Mouse (Mus musculus): ENCODE measurements around the gene Ccp110. TPM values are rescaled to one million over a fixed set of nuclear protein-coding genes. Genes with fewer than 3 reads are reported as not detected.

Gene Ccp110
- total and polyA plus RNA-seq, 3 experiments, result 10.6 to 16.3 (median 13.4) TPM

DNA sequence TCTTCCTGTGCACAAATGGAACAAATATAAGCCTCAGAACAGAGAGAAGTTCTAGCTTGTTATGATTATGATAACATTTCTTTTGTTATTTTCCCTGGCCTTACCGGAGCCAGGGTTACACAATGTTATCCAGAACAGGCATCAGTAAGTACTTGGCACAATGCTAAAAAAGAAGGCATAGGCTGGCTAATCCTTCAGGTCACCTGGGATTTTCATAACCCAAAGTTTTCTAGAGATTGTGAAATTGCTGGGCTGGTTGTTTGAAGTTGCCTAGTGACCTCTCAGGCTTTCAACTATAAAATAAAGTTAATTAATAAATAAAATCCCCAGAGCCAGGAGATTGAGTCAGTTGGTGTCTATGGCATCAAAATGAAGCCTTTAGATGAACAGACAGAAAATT lies 2.5 kb downstream of the Ccp110 start:
- TF ChIP-seq RCOR1 (conservative IDR thresholded peaks at IDR 0.05; ENCODE audit: low read depth, low read length), result no peak
- no peak for TF ChIP-seq HCFC1 (IDR thresholded peaks at IDR 0.05; ENCODE audit: low read depth, low read length)
- TF ChIP-seq UBTF (IDR thresholded peaks at IDR 0.05; ENCODE audit: low read depth, low read length), result no peak
- TF ChIP-seq SIN3A (IDR thresholded peaks at IDR 0.05; ENCODE audit: low read length), result no peak
- TF ChIP-seq POLR2A (IDR thresholded peaks at IDR 0.05; ENCODE audit: low read depth, low read length), result no peak
- no peak overlapping the region for H3K9ac ChIP-seq (ENCODE audit: insufficient read depth, low read depth)
- H3K27me3 ChIP-seq (replicated peaks), result no peaks in the 10 kb centered on the region
- in situ Hi-C loops (cut with MboI; ENCODE audit: low pct_ligation_motif_present, low pct_unique_long_range_greater_than_20kb, low sequenced_read_pairs), result no loop called here
- H3K36me3 ChIP-seq (replicated peaks in 1 of 2; ENCODE audit: control insufficient read depth in 1 of 2, insufficient read depth in 1 of 2, low read length in 1 of 2), result peaks cover 24 to 37% of the 10 kb centered on the region in 2 experiments
- H3K27ac ChIP-seq (ENCODE audit: insufficient read depth, low read depth), result no peak overlapping the region
- no peaks in the 10 kb centered on the region for H3K9me3 ChIP-seq (replicated peaks; ENCODE audit: low read length)
- no peak overlapping the region for H3K4me3 ChIP-seq (replicated peaks in 1 of 3; ENCODE audit: low read depth in 2 of 3, low read length in 2 of 3, poor library complexity in 1 of 3)
- DNase-seq (ENCODE audit: extremely low read depth), result no peak
- no peak overlapping the region for H3K4me2 ChIP-seq (ENCODE audit: insufficient read depth, low read depth, poor library complexity, severe bottlenecking)
- peaks cover 7 to 18% of the 10 kb centered on the region in 2 experiments; a peak in 3 of 4 replicates for H3K4me1 ChIP-seq (ENCODE audit: control insufficient read depth in 1 of 2, insufficient read depth in 2 of 2)
- dilution Hi-C loops (cut with MboI; ENCODE audit: extremely low pct_ligation_motif_present, extremely low pct_unique_long_range_greater_than_20kb, low sequenced_read_pairs), result no loop called here
- peaks cover 2% of the 10 kb centered on the region; the same call in 1 of the 2 replicates for H3K79me2 ChIP-seq (replicated peaks; ENCODE audit: control insufficient read depth, extremely low read depth, insufficient read depth, poor library complexity, severe bottlenecking)

DNA sequence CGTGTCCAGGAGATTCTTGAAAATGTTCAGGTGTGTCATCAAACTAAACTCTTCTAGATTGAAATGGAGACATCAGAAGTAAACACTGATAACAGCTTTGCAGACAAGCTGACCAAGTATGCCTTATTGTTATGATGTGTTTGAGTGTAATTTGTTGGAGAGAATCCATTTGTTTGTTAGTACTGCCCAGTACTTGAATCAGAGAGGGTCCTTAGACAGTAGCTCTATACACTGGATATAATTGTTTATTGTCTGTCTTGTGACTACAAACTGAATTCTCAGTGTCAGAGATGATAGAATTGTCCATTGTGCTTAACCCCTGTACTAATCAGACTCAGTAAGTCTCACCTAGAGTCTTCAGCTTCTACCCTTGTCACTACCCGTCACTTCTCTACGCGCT lies 5.7 kb downstream of the Ccp110 start:
- no peak overlapping the region for H3K9ac ChIP-seq (ENCODE audit: insufficient read depth, low read depth)
- no peaks in the 10 kb centered on the region for H3K9me3 ChIP-seq (replicated peaks; ENCODE audit: low read length)
- no peak overlapping the region for H3K4me2 ChIP-seq (ENCODE audit: insufficient read depth, low read depth, poor library complexity, severe bottlenecking)
- dilution Hi-C loops (cut with MboI; ENCODE audit: extremely low pct_ligation_motif_present, extremely low pct_unique_long_range_greater_than_20kb, low sequenced_read_pairs) (no loop called here), in situ Hi-C loops (cut with MboI; ENCODE audit: low pct_ligation_motif_present, low pct_unique_long_range_greater_than_20kb, low sequenced_read_pairs) (no loop called here)
- DNase-seq (ENCODE audit: extremely low read depth), result no peak
- no peak overlapping the region for H3K4me3 ChIP-seq (replicated peaks in 1 of 3; ENCODE audit: low read depth in 2 of 3, low read length in 2 of 3, poor library complexity in 1 of 3)
- TF ChIP-seq RCOR1 (conservative IDR thresholded peaks at IDR 0.05; ENCODE audit: low read depth, low read length) (no peak), BHLHE40 (IDR thresholded peaks at IDR 0.05; ENCODE audit: low read depth, low read length) (no peak), ZC3H11A (IDR thresholded peaks at IDR 0.05; ENCODE audit: low read depth, low read length) (no peak), CHD1 (IDR thresholded peaks at IDR 0.05; ENCODE audit: low read depth, low read length) (no peak), USF1 (IDR thresholded peaks at IDR 0.05; ENCODE audit: low read depth, low read length) (no peak), ELF1 (IDR thresholded peaks at IDR 0.05; ENCODE audit: low read depth, low read length) (no peak)
- peaks cover 7 to 9% of the 10 kb centered on the region in 2 experiments; a peak in 3 of 4 replicates for H3K4me1 ChIP-seq (ENCODE audit: control insufficient read depth in 1 of 2, insufficient read depth in 2 of 2)
- H3K27ac ChIP-seq (ENCODE audit: insufficient read depth, low read depth), result no peak overlapping the region
- no peaks in the 10 kb centered on the region for H3K27me3 ChIP-seq (replicated peaks)
- peaks cover 2% of the 10 kb centered on the region; the same call in 1 of the 2 replicates for H3K79me2 ChIP-seq (replicated peaks; ENCODE audit: control insufficient read depth, extremely low read depth, insufficient read depth, poor library complexity, severe bottlenecking)
- peaks cover 40 to 61% of the 10 kb centered on the region in 2 experiments for H3K36me3 ChIP-seq (replicated peaks in 1 of 2; ENCODE audit: control insufficient read depth in 1 of 2, insufficient read depth in 1 of 2, low read length in 1 of 2)

DNA sequence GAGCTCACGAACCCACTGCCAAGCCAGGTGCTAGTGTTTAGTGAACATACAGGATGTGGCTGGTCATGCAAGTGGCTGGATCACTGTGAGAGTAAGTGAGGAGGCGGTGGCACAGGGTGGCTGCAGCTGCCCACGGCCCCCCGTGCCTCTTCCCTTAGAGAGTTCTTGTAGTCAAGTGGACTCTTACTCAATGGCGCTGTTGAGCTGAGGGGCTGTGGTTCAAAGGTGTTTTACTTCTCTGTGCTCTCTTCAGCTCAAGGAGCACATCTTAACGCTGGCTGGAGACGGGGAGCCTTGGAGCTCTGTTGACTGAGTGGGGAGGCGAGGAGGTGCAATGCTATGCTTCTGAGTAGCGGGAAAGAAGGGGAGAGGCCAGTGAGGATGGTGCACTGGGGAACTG lies 11.6 kb downstream of the Ccp110 start:
- no peak for TF ChIP-seq MAX (IDR thresholded peaks at IDR 0.05; ENCODE audit: low read length)
- no peak for TF ChIP-seq USF1 (IDR thresholded peaks at IDR 0.05; ENCODE audit: low read depth, low read length)
- TF ChIP-seq TBP (conservative IDR thresholded peaks at IDR 0.05; ENCODE audit: low read depth, low read length), result no peak
- TF ChIP-seq CHD1 (IDR thresholded peaks at IDR 0.05; ENCODE audit: low read depth, low read length), result no peak
- no peak for TF ChIP-seq GABPA (IDR thresholded peaks at IDR 0.05; ENCODE audit: insufficient replicate concordance, low read depth, low read length)
- TF ChIP-seq USF2 (conservative IDR thresholded peaks at IDR 0.05; ENCODE audit: low read depth, low read length), result no peak
- no peak for TF ChIP-seq CHD2 (IDR thresholded peaks at IDR 0.05; ENCODE audit: low read length)
- no peak for TF ChIP-seq RCOR1 (conservative IDR thresholded peaks at IDR 0.05; ENCODE audit: low read depth, low read length)
- no peak for TF ChIP-seq EP300 (IDR thresholded peaks at IDR 0.05; ENCODE audit: low read length)
- TF ChIP-seq ZNF384 (IDR thresholded peaks at IDR 0.05; ENCODE audit: low read depth, low read length), result no peak
- no peak for TF ChIP-seq E2F4 (IDR thresholded peaks at IDR 0.05; ENCODE audit: insufficient replicate concordance, low read depth, low read length)
- TF ChIP-seq CTCF (conservative IDR thresholded peaks at IDR 0.05 in 1 of 2, IDR thresholded peaks at IDR 0.05 in 1 of 2; ENCODE audit: low read depth in 2 of 2, low read length in 2 of 2), result no peak
- TF ChIP-seq ZC3H11A (IDR thresholded peaks at IDR 0.05; ENCODE audit: low read depth, low read length), result no peak
- no peak for TF ChIP-seq POLR2A (IDR thresholded peaks at IDR 0.05; ENCODE audit: low read depth, low read length)
- TF ChIP-seq JUND (conservative IDR thresholded peaks at IDR 0.05; ENCODE audit: low read depth, low read length), result no peak
- in situ Hi-C loops (cut with MboI; ENCODE audit: low pct_ligation_motif_present, low pct_unique_long_range_greater_than_20kb, low sequenced_read_pairs) (no loop called here), dilution Hi-C loops (cut with MboI; ENCODE audit: extremely low pct_ligation_motif_present, extremely low pct_unique_long_range_greater_than_20kb, low sequenced_read_pairs) (no loop called here)
- DNase-seq (ENCODE audit: extremely low read depth), result no peak
- H3K36me3 ChIP-seq (replicated peaks in 1 of 2; ENCODE audit: control insufficient read depth in 1 of 2, insufficient read depth in 1 of 2, low read length in 1 of 2), result peaks cover 57 to 82% of the 10 kb centered on the region in 2 experiments
- no peak overlapping the region for H3K4me2 ChIP-seq (ENCODE audit: insufficient read depth, low read depth, poor library complexity, severe bottlenecking)
- H3K9ac ChIP-seq (ENCODE audit: insufficient read depth, low read depth), result no peak overlapping the region
- no peaks in the 10 kb centered on the region for H3K79me2 ChIP-seq (replicated peaks; ENCODE audit: control insufficient read depth, extremely low read depth, insufficient read depth, poor library complexity, severe bottlenecking)
- H3K27me3 ChIP-seq (replicated peaks), result no peaks in the 10 kb centered on the region
- no peak overlapping the region for H3K4me3 ChIP-seq (replicated peaks in 1 of 3; ENCODE audit: low read depth in 2 of 3, low read length in 2 of 3, poor library complexity in 1 of 3)
- no peak overlapping the region for H3K27ac ChIP-seq (ENCODE audit: insufficient read depth, low read depth)
- H3K9me3 ChIP-seq (replicated peaks; ENCODE audit: low read length), result no peaks in the 10 kb centered on the region
- no peaks in the 10 kb centered on the region for H3K4me1 ChIP-seq (ENCODE audit: control insufficient read depth in 1 of 2, insufficient read depth in 2 of 2)

Data from CH12.LX (cell line).